Mouse (Mus musculus) left cerebral cortex, postnatal 4 days (tissue): ENCODE data around the gene Capn1. TPM values are rescaled to one million over a fixed set of nuclear protein-coding genes. Genes with fewer than 3 reads are reported as not detected.
"Not testable (repeated sequence)": the region's sequence is repeated elsewhere in the genome, so short reads cannot be mapped to it uniquely, and the experiment has no call there.

ENCODE experiments used
- DNase-seq: peaks from one replicate; pipeline ENCODE4 v3.0.0-alpha.2; 2022
- intact Hi-C: fragments of 180-260 bp; cut with DNase I; formaldehyde crosslinking; loops from one replicate; pipeline ENCODE4 v1.15.1; 2025
- total RNA-seq, 2 experiments: library from RNA; stranded (reverse); gene quantifications; 2 replicates each; pipeline ENCODE4 v1.2.3; 2021

Gene Capn1
- total RNA-seq: 10 to 100 TPM; 12.1 to 14.2 TPM

DNA sequence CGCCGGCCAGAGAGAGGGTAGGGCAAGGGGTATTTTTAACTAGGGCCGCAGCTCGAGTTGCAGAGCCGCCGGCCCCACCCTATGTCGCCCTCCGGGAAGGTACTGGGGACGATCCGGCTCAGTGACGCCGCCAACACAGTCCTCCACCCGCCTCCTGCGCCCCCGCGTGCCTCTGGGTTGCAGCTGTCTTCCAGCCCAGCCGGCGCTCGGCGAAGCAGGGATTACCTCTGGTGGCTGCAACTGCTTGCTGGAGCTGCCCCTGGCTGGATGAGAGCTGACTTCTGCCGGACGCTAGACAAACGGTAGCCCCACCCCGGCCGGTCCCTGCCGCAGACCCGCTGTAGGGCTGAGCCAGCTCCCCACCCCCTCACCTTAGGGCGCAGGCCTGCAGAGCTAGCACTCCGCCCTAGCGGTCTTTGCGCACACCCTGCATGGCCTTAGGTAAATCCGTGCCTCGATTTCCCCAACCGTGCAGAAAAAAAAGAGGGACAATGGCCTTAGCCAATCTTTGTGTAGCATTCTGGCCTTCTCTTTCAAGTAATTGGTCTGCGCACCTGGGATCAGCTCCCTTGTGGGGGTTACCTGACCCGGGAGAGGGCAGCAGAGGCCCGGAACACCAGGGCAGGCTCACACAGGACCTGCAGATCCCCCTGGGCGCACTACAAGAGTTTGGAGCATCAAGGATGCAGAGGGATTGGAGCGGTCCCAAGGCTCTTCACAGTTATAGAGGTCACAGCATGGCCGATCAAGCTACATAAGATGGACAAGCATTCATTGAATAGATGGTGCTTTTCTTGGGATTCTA is at the start of gene Capn1:
Capn1 (minus strand) TSS at position 387 of the 805 bp plus-strand sequence.
- peak; percentile 75 for DNase-seq
- intact Hi-C loops: loop anchor here (5.0 kb wide), 1 partner anchor 38 kb away; no protein-coding TSS in a partner anchor

DNA sequence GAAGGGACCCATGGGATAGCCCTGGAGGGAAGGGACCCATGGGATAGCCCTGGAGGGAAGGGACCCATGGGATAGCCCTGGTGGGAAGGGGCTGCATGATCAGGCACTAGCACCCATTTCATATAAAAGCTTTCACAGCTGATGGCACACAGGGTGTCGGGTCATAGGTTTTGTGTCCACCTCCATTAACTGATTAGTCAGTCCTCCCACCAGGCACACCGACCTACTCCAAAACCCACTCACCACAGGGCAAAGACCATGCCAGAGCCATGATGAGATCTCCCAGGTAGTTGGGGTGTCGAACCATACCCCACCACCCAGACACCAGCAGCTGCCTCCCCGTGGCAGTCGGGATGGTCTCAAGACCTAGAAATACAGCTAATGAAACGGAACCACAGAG is 47.4 kb upstream of the Capn1 start:
- DNase-seq: no peak
- intact Hi-C loops: no loop called here

DNA sequence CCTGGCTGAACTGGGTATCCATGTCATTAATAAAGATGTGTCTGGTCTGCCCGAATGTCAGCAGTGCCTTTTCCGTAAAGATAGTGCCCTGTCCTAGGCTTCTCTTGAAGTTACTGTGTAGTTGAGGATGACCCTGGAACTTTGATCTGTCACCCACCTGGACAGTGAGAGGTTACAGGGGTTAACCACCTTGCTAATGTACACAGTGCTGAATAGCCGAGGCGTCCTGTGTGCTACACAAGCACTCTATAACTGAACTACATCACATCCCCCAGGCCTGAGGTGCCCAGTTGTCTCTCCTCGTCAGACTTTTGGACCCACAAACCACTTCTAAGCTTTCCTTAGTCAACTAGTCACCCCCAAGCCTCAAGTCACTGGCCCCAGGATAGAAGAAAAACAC is 46.7 kb upstream of the Capn1 start:
- DNase-seq: no peak
- intact Hi-C loops: no loop called here

DNA sequence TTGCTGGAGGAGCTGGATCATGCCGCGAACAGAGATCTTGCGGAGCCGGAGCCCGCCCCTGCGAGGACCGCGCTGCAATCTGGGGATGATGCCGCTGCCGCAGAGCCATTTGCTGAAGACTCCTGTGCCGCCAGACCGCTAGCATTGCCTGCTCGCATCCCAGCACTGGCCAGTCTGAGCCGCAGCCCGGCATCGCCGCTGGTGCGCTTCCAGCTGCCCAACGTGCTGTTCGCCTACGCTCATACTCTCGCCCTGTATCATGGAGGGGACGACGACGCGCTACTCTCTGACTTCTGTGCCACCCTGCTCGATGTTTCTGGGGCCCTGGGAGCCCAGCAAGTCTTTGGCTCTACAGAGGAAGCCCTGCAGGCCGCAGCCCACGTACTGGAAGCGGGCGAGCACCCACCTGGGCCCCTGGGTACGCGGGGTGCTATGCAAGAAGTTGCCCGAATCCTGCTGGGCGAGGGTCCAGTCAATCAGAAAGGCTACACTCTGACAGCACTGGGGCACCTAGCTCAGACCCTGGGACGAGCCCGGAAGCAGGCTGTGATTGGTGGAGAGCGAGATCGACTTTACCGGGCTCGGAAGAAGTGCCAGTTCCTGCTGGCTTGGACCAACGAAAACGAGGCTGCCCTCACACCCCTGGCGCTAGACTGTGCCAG is 46.1 kb upstream of the Capn1 start:
- peak; percentile 64 for DNase-seq
- intact Hi-C loops: no loop called here

DNA sequence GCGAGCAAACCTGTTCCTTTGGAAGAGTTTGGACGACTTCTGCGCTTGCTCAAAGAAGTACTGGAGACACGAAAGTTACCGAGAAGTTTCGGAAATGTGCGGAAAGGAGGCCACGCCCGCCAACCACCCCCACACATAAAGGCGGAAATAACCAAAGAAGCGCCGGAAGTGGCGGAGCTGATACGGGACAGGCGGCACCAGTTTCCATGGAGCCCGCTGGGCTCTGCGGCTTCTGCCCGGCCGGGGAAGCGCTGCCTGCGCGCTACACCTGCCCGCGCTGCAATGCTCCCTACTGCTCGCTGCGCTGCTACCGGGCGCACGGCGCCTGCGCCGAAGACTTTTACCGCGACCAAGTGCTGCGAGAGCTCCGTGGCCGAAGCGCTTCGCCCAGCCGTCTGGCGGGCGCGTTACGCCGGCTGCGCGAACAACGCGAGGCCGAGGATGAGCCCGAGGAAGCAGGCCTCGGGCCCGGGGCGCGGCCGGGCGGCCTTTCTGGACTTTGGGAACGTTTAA is 45.4 kb upstream of the Capn1 start, which contains the start of gene Znhit2:
Znhit2 (plus strand) TSS at position 172 of the 513 bp plus-strand sequence.
- intact Hi-C loops: no loop called here
- DNase-seq: peak; percentile 90

DNA sequence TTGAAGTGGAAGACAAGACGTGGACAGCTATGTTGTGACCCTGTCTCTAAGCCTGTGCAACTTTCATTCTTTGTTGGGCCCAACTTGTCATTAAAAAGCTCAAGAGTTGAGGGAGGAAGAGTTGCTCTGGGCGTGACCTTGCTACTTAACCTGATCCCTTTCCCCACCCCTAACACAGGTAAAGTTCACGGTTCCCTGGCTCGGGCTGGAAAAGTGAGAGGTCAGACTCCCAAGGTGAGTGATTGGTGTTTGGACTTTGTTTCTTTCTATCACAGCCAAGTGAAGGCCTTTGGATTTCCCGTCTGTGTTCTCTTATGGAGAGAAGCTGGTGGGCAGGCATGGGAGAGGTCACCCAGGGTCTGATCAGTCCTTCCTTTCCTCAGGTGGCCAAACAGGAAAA is 43.3 kb upstream of the Capn1 start:
- intact Hi-C loops: no loop called here
- no peak for DNase-seq

DNA sequence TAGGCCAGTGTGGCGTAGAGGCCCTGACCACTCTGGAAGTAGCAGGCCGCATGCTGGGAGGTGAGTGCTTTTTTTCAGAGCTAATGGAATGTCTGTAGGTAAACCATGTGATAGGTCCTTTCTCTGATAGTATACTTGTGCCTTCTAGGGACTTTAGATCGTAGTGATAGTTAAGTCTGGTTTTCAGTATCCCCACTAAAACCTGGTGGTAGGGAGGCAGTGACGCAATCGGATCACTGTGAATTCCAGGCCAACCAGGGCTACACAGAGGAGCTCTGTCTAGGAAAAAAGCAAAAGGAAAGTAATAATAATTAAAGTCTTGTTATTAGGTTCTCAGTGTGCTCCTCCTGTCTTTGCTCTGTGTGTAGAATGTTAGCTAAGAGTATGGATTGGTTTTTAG is 42.8 kb upstream of the Capn1 start:
- intact Hi-C loops: no loop called here
- no peak for DNase-seq

DNA sequence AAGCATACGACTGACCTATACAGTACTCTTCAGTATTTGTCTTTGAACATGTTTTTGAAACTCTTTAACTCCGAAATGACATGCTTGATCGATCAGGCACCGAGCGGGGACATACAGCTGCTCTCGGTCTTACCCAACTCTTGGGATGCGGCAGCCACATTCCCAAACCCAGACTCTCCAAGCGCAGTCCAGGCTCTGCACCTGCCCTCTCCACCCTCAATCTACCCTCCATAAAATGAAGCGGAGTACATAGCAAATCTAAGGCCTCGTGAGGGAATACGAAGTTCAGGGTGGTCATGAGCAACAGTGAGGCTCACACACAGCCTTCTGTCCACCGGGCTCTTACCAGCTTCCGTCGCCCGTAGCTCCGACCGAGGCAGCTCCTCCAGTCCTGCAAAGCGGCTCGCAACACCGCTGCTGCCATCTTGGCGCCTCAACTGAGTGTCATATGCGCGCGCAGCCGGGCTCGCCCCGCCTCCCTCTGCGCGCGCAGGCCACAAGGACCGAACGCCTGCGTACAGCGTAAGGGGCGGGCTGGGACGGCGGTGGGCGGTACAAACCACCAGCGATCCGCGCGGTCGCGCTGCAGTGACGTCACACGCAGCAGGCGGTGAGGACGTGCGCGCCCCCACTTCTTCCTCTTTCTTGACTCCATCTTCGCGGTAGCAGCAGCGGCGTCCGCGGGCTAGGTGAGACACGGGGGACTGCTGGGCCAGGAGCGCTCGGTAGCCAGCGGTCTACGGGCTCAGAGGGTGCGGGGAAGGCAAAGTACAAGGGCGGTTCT is 41.8 kb upstream of the Capn1 start, which contains the start of the genes Mrpl49 and Fau:
Mrpl49 (minus strand) TSS at position 473 of the 784 bp plus-strand sequence.
Fau (plus strand) TSS at position 532 of the 784 bp plus-strand sequence.
- intact Hi-C loops: no loop called here
- peak; percentile 99 for DNase-seq

DNA sequence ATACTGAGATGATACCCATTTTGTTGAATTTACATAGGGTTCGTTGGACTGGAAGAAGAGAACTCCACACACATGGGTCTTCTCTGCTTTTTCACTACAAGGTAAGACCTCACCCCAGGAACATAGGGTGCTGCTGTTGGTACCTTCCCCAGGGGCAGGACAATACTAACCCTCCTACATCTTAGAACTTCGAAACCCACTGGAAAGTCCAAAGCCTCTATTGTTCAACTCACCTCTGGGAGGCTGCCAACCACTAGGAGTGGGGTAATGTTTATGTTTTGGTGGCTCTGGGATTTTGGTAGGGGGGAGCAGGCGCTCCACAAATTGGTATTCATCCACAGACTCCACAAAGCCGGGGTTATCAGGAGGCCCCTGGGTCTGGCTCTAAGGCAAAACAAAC is 41.0 kb upstream of the Capn1 start:
- intact Hi-C loops: no loop called here

DNA sequence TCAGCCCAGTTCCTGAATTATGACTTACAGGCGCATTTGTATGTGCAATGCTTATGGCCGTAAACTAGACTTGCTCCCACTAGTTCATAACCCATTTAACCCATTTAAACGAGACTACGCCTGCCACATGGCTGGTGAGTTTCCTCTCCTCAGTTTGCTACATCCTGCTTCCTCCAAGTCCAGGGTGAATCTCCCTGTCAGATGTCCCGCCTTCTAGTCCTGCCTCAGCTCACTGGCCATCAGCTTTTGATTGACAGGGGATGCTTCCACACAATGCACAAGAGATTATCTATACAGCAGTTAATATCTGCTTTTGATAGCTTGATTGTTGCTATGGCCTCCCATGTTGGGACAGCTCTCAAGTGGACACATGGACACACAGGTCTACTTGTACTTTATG is 38.6 kb upstream of the Capn1 start:
- intact Hi-C loops: no loop called here
- DNase-seq: no peak

More for the DNA sequence above, 41.0 kb upstream of the Capn1 start:
- DNase-seq: no peak

DNA sequence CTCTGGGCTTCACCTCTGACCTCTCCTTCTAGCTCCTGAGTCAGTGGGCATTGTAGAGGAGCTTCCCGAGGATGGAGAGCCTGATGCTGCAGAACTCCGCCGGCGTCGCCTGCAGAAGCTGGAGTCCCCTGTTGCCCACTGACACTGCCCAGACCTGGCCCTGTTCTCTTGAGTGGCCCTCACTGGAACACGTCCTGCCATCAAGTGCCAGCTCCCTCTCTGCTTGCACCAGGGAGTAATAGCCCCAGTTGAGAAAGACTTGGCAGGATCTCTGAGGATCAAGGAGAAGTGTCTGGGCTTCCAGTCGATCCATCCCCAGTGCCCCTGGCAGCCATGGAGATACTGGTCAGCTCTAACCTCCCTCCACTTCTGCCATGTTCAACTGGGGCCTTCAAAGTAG is 36.8 kb upstream of the Capn1 start:
- DNase-seq: no peak
- intact Hi-C loops: no loop called here

DNA sequence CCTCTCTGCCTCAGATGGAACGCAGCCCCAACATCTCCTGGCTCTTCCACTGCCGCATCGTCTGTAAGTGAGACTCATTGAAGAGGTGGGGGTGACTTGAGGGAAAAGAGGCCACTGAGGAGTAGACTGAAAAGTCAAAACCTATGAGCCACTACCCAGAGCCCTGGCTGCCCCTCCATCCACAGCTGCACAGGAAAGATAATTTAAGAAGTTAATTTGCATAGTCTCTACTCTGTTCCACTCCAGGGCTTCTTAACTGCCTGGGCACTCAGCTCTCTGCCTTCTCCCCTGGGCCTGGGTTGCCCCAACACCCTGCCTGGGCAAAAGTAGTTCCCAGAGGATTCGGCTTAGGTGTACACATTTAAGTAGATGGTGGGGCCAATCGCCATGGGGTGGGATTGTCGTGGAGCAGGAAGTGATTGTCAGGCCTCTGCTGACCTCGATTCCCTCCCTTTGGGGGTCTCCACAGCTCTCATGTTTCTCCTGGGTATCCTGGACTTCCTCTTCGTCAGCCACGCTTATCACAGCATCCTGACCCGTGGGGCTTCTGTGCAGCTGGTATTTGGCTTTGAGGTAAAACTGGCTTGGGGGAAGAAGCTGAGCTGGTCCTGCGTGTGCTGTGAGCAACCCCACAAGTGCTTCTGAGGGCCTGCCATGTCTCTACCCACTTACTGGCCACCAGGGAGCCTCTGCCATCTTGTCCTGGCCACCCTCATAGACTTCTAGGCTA is 33.1 kb upstream of the Capn1 start:
- no peak for DNase-seq
- intact Hi-C loops: loop anchor here (10.0 kb wide), 1 partner anchor 84 kb away; the partner anchor contains the start of gene Pola2

DNA sequence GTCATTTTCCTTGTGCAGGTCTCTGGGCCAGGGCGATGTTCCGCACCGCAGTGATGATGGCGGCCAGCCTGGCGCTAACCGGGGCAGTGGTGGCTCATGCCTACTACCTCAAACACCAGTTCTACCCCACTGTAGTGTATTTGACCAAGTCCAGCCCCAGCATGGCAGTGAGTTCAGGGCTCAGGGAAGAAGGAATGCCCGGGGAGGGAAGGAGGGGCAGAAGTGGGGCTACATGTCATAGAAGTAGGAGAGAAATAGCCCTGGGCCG is 32.1 kb upstream of the Capn1 start:
- no peak for DNase-seq
- intact Hi-C loops: loop anchor here (10.0 kb wide), 1 partner anchor 83 kb away; the partner anchor contains the start of gene Pola2

DNA sequence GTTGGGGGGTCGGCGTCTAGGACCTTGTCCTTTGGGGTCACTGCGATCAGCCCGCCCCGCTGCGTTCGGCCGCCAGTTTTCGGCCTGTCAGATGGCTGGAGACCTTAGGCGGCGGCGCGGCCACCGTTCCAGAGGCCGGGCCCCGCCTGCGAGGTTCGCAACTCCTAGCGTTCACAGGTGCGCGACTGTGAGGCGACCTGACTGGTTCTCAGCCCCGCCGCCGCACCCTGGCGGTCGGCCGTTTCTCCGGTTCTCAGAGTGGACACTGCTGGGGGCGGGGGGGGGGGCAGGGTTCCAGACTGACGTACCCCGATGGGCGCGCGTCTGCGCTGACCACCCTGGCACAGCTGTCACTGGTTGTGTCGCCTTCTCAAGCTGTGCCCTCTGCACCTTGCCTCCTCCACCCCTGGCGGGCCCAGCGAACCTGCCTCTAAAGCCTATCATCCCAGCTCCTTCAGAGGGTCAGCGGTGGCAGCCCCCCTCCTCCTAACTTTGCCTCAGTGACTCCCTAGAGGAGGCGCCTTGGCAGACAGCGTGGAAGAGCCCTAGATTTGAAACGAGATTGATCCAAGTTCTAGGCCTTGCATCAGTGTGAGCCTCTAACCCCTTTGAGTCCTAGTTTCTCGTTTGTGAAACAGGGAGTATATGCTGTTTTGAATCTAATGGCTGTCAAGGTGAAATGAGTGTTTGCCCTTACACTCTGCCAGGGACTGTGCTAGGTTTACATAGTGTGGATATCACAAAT is 31.6 kb upstream of the Capn1 start:
- intact Hi-C loops: loop anchor here (10.0 kb wide), 1 partner anchor 83 kb away; the partner anchor contains the start of gene Pola2
- DNase-seq: peak; percentile 35

DNA sequence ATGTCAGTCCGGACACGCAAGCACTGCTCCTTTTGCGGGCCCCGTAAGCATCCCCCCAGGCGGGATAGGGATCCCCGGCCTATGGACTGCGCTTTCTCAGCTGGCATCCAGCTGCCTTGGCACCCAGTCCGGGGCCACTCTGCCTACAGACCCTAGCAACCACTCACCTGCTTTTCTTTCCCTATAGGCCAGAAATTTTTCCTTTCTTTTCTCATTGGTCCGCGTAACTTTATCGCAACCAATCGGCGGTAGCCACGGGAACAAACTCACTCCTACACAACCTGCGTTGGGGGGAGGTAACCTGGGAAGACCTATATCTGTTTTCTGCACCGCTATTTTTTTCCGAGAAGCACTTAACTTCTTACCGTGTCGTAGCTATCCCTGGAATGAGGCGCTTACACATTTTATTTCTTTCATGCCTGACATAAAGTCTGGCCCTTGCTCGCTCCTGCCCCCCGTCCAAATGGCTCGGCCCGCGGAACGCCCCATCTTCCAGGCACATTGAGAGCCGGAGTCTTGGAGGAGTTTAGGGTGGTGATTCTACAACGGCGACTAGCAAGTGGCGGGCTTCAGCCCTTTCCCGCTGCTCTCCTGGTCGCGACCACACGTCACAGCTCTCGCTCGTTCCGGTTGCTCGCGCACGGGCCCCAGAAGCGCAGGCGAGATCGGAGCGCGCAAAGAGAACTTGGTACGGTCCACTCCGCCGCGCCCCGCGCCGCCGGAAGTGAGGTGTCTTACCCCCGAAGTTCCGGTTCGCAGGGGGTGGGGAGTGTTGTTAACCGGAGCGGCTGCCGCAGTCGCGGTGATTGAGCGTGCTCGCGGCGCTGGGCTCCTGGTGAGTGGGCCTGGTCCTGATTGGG is 30.8 kb upstream of the Capn1 start, which contains the start of gene Syvn1:
Syvn1 (plus strand) TSS at position 283 of the 860 bp plus-strand sequence.
- intact Hi-C loops: loop anchor here (10.0 kb wide), 1 partner anchor 82 kb away; the partner anchor contains the start of gene Pola2

DNA sequence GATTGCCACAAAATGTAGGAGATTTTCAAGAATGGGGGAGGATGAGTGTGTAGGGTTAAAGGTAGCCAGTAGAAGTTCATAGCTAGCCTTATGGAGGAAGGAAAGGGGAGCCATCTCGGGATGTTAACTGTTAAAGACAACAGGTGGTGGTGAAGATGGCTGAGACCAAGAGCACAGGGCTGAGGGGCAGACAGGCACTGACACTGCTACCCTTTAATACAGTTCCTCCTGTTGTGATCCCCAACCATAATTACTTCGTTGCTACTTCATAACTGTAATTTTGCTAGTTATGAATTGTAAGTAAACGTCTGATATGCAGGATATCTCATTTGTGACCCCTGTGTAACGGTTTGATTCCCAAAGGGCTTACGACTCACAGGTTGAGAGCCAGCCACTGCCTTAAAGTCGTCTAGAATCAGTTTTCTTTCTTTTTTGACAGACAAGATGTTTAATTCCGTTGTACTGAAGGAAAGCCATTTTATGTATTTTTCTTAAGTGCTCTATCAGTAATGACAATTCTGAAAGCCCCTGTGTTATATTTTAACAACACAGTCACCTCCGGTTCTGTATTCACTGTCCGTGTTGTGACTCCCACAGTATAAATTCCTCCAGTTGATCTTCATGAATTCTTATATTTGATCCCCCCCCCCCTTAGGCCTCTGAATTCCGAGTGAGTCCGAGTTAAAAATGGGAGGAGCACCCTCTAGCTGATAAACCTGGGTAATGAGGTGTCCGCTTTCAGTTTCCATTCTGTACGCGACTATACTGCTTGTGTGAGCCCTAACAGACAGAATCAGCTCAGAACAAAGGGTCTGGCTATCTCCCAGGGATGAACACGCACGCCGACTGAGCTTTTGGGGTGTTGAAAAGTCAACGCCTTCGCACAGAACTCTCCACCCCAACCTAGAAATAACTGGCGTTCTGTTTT is 29.9 kb upstream of the Capn1 start:
- intact Hi-C loops: loop anchor here (10.0 kb wide), 1 partner anchor 81 kb away; the partner anchor contains the start of gene Pola2

More for the DNA sequence above, 30.8 kb upstream of the Capn1 start, which contains the start of gene Syvn1:
- peak; percentile 91 for DNase-seq

DNA sequence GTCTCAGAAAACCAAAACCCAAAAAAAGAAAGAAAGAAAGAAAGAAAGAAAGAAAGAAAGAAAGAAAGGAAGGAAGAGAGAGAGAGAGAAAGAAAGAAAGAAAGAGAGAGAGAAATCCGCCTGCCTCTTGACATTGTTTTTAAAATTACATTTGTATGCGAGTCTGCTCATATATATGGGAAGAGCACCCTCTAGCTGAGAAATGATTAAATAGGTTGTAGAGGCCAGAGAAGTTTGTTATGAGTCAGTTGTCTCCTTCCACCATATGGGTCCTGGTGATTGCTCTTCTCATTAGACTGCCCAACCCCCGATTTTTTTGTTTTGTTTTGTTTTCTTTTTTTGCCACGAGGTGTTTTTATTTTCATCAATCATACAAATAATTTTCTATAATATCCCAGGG is 28.4 kb upstream of the Capn1 start:
- not testable (repeated sequence) for DNase-seq
- intact Hi-C loops: loop anchor here (10.0 kb wide), 1 partner anchor 79 kb away; the partner anchor contains the start of gene Pola2

More for the DNA sequence above, 29.9 kb upstream of the Capn1 start:
- DNase-seq: no peak
